Mouse (Mus musculus): ENCODE results near the gene Vstm2b.
A peak's percentile ranks its signal among the peaks of the same experiment; 100 is the strongest.

Gene Vstm2b

GRCm38 (mm10) chr7:40898096-40898710 is at the start of gene Vstm2b:
Gene Vstm2b, plus strand, starts transcription at chr7:40898328.
- no peak for DNase-seq (ENCODE audit: low spot score)

GRCm38 (mm10) chr7:40856088-40856625 is 42.0 kb upstream of the Vstm2b start:
- peak; percentile 76 for DNase-seq (ENCODE audit: low spot score)

DNA sequence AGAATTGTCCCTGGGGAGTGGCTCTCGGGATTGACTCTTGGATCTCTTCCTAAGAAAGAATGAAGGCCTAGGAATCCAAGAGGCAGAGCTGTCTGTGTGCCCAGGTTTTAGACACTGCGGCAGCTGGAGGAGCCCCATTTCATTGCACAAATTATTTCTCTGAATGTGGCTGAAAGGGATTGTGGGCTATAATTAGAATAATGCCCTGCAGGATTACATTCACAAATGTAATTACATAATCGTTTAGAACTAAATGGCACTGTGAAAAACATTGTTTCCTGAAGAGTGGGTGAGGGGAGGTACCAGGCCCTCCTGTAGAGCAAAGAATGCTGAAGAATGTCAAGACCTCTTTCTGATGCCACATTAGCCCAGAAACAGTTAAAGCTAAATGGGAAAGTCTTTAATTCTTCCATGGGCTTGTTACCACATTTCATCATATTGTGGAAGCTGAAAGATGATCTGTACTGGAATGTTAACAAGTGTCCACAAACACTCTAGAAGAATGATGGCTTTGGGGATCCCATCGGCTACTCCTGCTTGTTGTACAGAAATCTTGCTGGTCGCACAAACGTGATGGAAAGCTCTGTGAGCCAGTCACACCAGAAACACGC is 24.6 kb upstream of the Vstm2b start:
- no peak for DNase-seq (ENCODE audit: low spot score)

- DNase-seq (ENCODE audit: low spot score): peak; percentile 32
Measured at GRCm38 (mm10) chr7:40884855-40885489, 13.2 kb upstream of the Vstm2b start.

DNA sequence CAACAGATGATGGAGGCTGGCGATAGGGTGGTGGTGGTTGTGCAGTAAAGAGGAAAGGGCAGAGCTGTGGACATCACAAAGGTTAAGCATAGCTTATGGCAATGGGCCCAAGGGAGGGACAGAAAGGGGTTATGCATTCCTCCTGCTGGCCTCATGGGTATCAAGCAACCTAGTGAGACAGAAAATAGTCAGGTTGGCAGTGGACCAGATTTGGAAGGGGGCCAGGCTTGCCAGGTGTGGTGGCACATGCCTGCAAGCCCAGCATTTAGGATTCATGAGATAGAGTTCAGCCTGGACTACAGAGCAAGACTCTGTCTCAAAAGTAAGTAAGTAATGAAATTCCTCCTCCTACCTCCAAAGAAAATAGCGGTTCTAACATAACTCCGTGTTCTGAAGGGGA is 9.8 kb upstream of the Vstm2b start:
- DNase-seq (ENCODE audit: low spot score): no peak

- no peak for DNase-seq (ENCODE audit: low spot score)
Measured at GRCm38 (mm10) chr7:40896964-40897363, 1.2 kb upstream of the Vstm2b start.

DNA sequence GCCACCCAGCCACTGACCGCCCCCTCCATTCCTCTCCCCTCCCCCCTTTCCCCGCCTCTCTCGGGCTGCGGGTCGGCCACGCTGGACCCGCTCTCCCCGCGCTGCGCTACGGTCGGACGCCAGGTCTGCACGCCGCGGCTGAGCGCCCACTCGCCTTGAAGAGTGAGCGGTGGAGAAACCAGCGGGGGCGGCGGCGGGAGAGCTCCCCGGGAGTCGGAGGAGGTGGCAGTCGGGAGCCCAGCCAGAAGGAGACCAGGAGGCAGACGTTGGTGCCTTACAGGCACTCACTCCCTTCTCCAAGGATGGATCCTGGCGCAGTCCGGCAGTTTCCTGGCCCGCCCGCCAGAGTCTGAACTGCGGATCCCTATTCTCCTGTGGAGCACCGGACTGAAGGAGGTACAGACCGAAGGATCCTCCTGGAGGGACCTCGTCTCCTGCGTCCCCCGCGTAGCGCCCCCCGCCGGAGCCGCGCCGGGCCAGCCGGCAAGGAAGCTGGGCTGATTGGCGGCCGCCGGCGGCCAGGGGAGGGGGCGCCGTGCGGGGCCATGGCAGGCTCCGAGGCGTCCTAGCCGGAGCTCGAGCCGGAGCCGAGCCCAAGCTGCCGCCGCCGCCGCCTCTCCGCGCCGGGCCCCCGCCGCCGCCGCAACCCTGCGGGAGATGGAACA is 715 bp downstream of the Vstm2b start:
- no peak for DNase-seq (ENCODE audit: low spot score)

DNA sequence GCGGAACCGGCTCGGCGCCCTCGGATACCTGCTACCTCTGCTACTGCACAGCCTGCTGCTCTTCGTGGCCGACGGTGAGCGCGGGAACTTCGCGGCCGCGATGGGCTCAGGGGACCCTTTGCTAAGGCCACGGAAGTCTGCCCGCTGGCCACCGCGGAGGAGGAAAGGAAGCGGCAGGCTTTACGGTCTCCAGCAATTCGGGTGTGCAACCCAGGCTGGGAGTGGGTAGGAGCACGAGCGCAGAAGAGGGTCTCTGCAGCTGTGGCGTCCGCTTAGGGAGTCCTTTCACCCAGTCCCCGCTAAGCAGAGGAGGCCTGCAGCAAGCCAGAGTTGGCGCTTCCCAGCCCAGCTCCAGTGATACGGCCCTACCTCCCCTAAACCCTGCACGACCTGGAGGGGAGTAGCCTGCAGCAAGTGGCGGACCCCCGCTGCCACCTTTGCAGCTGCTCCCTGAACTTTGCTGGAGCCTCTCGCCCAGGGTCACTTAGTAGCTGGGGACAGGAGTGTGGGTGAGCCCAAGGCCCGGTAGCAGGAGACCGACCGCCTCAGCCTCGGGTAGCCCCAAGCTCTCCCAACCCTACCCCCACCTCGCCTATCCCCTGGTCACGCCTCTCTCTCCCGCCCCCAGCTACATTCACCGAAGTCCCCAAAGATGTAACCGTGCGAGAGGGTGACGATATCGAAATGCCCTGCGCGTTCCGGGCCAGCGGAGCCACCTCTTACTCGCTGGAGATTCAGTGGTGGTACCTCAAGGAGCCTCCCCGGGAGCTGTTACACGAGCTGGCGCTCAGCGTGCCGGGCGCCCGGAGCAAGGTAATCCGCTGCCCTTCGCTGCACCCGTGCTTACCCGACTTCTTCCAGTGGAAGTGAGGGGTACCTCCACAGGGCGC is 1.5 kb downstream of the Vstm2b start:
- no peak for DNase-seq (ENCODE audit: low spot score)

DNA sequence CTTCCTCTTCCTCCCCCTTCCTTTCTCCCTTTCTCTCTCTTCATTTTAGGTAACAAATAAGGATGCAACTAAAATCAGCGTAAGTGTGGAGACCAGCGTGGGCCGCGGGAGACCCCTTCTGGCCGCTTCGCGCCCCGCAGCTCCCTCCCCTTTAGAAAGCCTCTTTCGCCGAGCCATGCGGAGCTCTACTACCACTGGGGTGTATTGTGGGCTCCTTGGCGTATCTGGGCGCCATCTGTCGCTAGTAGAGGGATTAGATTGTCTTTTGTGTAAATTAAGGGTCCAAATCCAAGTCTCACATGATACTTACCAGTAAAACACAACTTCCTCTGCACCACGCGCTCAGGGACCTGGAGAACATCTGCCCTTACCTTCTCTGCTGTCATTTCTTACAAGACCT is 3.1 kb downstream of the Vstm2b start:
- DNase-seq (ENCODE audit: low spot score): peak; percentile 43

- no peak for DNase-seq (ENCODE audit: low spot score)
Measured at GRCm38 (mm10) chr7:40902506-40902905, 4.4 kb downstream of the Vstm2b start.

DNA sequence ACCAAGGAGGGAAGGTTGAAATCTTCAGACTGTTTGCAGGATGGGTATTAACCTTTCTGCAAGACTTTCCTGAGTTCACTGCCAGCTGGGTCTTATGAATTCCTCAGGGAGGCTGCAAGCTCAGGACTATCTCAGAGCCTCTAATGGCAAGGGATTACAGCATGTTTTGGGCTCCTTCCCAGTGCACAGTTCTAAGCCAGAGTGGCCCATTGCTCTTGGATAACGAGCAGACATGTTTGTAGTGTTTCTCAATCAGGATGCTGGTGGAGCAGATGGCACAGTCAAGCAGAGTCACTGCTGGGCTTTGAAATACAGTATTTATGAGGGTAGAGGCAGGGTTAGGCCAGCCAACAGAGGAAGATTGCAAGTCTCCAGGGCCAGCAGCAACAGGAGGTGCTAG is 8.4 kb downstream of the Vstm2b start:
- DNase-seq (ENCODE audit: low spot score): peak; percentile 1

DNA sequence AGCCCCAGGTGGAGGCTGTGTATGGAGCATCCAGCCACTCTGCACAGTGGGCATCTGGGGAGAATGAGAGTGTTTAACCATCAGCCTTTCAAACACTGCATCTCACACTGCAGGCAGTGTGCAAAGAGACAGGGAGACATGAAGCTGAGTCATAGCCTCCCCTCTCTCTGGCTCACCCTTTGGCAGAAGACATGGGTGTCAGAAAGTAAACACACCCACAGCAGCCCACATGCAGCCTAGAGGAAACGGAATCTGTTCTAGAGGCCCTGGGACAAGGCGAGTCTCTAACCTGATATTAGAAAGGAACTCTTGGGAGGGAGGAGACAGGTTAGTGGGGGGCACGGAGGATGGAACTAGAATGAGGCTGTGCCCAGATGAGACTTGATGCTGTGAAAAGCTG is 18.6 kb downstream of the Vstm2b start:
- DNase-seq (ENCODE audit: low spot score): no peak

DNA sequence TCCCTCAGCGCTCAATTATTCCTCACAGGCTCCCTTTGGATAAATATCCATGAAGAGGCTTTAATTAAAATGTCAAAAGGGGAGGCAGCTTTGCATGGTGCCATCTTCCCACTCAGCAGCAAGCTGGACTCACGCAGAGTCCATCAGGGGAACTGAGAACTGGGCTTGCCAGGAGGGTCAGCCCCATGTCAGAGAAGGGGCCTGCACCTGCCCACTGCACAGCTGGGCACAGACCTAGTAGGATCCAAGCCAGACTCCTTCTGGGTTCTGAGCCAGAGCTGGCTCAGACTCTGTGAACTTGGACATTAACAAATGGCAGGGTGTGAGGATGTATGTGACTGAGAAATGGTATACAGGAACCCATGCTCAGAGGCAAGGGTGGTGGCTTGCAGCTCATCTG is 22.0 kb downstream of the Vstm2b start:
- DNase-seq (ENCODE audit: low spot score): no peak

DNA sequence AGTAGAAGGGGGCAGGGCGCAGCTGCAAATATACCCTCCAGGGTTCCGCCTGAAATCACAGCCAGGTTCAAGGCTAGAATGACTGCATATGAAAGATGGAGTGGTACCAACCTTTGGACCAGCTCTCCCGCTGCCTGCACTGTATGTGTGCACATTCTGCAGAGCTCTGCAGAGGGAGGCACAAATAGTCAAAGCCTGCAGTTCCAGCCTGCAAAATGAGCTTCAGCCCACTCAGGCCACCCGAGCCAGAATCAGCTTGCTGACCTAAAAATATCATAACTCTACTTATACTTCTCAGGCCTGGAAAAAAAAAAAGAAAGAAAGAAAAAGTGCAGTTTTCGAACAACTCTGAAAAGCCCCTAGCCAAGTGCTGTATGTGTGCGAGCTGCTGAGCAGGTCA is 23.2 kb downstream of the Vstm2b start:
- DNase-seq (ENCODE audit: low spot score): no peak

GRCm38 (mm10) chr7:40922871-40923270 is 24.7 kb downstream of the Vstm2b start:
- DNase-seq (ENCODE audit: low spot score): no peak

DNA sequence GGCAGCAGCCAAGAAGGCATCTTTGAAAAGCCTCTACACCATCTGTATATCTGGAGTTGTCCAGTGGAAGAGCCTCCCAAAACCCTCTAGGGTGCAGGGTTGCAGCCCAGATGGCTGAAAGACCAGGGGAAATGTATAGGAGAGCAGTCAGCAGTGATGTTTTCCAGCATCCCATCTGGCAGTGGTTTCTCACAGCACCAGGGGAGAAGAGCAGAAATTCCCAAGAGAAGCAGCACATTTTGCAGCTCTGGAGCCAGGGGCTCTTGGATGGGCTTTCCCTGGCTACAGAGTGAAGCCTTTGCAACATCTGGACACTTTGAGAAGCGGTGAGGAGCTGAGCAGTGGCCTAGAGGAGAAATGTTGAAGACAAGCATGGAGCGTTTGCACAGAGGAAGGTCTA is 30.3 kb downstream of the Vstm2b start:
- no peak for DNase-seq (ENCODE audit: low spot score)

GRCm38 (mm10) chr7:40936617-40937212 is 38.6 kb downstream of the Vstm2b start:
- DNase-seq (ENCODE audit: low spot score): no peak

- DNase-seq (ENCODE audit: low spot score): no peak
Measured at GRCm38 (mm10) chr7:40939371-40939770, 41.2 kb downstream of the Vstm2b start.

GRCm38 (mm10) chr7:40942233-40942935 is 44.3 kb downstream of the Vstm2b start:
- DNase-seq (ENCODE audit: low spot score): peak; percentile 0

Data from lung, postnatal 25 days (tissue).